Mouse (Mus musculus): ENCODE results near the gene Fam13a. TPM values are rescaled to one million over a fixed set of nuclear protein-coding genes. Genes with fewer than 3 reads are reported as not detected.
A peak's percentile ranks its signal among the peaks of the same experiment; 100 is the strongest.

Gene Fam13a
- polyA plus RNA-seq (2014; fragmentation: Nextera tagmentation; extraction: Ambion mirVana), result 1.5 and 2.1 TPM in 2 replicates

DNA sequence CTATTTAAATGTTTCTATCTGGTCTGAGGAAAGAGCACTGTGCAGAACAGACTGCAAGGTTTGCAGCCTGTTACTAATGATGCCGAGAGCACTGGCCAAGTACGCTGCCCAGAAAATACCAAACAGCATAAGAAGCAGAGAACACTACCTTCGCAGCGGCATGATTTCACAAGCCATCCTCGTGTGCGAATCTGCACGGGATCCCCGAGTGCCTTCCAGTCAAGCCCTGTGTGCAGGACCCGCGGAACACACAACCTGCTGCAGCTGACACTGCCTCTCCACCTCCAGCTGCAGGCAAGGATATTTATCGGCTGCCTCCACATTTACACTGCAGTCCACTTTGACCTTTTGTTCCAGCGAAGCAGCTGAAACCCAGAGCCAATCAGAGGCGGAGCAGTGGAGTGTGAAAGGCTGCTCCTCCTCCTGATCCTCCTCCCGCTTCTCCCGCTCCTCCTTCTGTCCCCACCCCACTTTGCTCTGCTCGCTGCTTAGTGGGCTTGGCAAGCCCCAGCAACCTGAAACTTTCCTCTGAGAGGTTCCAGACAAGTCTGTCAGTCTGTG lies at the start of gene Fam13a:
TSS of gene Fam13a (minus strand) at position 386 of the 561 bp plus-strand sequence.
- Histone ChIP-seq H3K4me1 (replicated peaks; ENCODE audit: control insufficient read depth, insufficient read depth, low read length) (no peaks in the 10 kb centered on the region), H3K9me3 (ENCODE audit: control insufficient read depth, low read length) (no peaks in the 10 kb centered on the region), H3K4me2 (peak within 1 kb of the TSS; percentile 77), H3K9ac (ENCODE audit: low read depth, low read length) (peak within 1 kb of the TSS; percentile 45; the same call in 1 of the 2 replicates), H3K27ac (ENCODE audit: low read depth, low read length) (no peak within 1 kb of the TSS), H3K27me3 (replicated peaks; ENCODE audit: control insufficient read depth, insufficient read depth, low read length) (no peaks in the 10 kb centered on the region), H3K4me3 (ENCODE audit: low read depth, low read length) (peak within 1 kb of the TSS; percentile 49), H3K36me3 (ENCODE audit: control insufficient read depth, insufficient read depth, low read length) (no peaks in the 10 kb centered on the region)
- DNase-seq (ENCODE audit: low spot score), result peak; percentile 74
- ATAC-seq (replicated peaks; ENCODE audit: low FRiP score), result peak; percentile 93
- under 1% methylated on average over 16 of the region's 16 CpGs for WGBS

DNA sequence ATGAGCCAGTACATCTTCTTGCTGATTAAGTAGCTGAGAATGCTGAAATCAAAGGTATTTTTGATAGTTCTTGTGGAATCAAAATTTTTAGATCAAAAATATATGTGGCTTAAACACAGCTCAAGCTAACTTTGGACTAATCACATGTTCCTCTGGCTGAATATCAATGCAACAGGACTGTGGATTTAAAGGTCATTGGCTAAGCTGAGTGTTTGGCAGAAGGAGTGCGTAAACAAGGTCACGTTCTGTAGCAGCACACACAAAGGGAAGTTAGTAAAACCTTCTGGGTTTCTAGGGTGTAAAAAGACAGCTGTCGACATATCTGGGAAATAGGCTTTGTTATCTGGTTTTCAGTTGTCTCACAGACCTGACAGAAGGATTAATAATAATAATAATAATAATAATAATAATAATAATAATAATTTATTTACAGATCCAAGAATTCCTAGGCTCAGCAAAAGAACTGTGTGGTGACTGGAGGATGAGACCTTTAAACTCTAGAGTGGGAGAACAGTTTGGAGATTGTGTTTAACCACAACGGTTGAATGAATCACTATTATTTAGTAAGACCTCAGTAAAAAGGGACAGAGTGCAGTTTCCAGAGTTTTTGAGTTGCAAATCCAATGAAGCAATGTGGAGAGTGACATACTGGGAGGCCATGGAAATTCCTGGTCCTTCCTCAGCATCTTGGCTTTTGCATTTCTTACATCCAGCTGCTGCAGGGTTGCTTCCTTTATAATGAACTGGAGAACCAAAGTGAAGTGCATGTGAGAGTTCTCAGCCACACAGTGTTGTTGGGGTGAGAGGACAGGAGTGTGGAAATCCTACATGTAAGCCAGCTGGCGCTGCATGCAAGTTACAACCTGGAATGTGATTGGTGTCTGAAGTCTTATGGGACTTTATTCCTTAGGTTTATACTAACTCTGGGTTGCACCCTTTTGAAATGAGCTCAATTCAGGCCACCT lies 48.0 kb upstream of the Fam13a start:
- Histone ChIP-seq H3K27ac (ENCODE audit: low read depth, low read length) (no peak overlapping the region), H3K27me3 (replicated peaks; ENCODE audit: control insufficient read depth, insufficient read depth, low read length) (no peaks in the 10 kb centered on the region), H3K4me2 (no peak overlapping the region), H3K9ac (ENCODE audit: low read depth, low read length) (no peak overlapping the region), H3K9me3 (ENCODE audit: control insufficient read depth, low read length) (no peaks in the 10 kb centered on the region), H3K4me1 (replicated peaks; ENCODE audit: control insufficient read depth, insufficient read depth, low read length) (no peaks in the 10 kb centered on the region), H3K36me3 (ENCODE audit: control insufficient read depth, insufficient read depth, low read length) (no peaks in the 10 kb centered on the region), H3K4me3 (ENCODE audit: low read depth, low read length) (no peak overlapping the region)
- DNase-seq (ENCODE audit: low spot score) (no peak), ATAC-seq (replicated peaks; ENCODE audit: low FRiP score) (no peak)
- WGBS, result 78% methylated on average over 5 of the region's 5 CpGs

DNA sequence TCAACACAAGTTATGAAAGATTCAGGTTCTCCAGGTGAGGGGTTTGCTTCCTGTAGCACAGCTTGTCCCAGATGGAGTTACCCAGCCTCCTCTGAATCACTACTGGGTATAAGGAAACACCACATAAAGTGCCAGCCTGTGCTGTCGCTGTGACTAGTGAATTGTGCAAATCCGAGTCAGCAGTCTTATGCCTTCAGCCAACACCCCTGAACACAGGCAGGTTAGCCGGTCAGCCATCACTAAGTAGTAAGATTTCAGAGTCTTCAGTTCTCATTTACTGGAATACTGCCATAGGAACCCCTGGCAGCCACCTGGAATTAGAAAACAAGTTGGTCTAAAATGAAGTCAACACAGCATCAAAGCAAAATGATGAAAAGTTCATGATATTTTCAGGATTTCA lies 47.3 kb upstream of the Fam13a start:
- no peaks in the 10 kb centered on the region for H3K27me3 ChIP-seq (replicated peaks; ENCODE audit: control insufficient read depth, insufficient read depth, low read length)
- no peak overlapping the region for H3K9ac ChIP-seq (ENCODE audit: low read depth, low read length)
- no peaks in the 10 kb centered on the region for H3K9me3 ChIP-seq (ENCODE audit: control insufficient read depth, low read length)
- no peak overlapping the region for H3K4me2 ChIP-seq
- WGBS, result 78% methylated on average over 3 of the region's 3 CpGs
- no peak overlapping the region for H3K27ac ChIP-seq (ENCODE audit: low read depth, low read length)
- DNase-seq (ENCODE audit: low spot score) (no peak), ATAC-seq (replicated peaks; ENCODE audit: low FRiP score) (no peak)
- H3K4me3 ChIP-seq (ENCODE audit: low read depth, low read length), result no peak overlapping the region
- no peaks in the 10 kb centered on the region for H3K4me1 ChIP-seq (replicated peaks; ENCODE audit: control insufficient read depth, insufficient read depth, low read length)
- H3K36me3 ChIP-seq (ENCODE audit: control insufficient read depth, insufficient read depth, low read length), result no peaks in the 10 kb centered on the region

- Histone ChIP-seq H3K36me3 (ENCODE audit: control insufficient read depth, insufficient read depth, low read length) (no peaks in the 10 kb centered on the region), H3K4me1 (replicated peaks; ENCODE audit: control insufficient read depth, insufficient read depth, low read length) (no peaks in the 10 kb centered on the region), H3K4me3 (ENCODE audit: low read depth, low read length) (no peak overlapping the region), H3K4me2 (no peak overlapping the region), H3K27me3 (replicated peaks; ENCODE audit: control insufficient read depth, insufficient read depth, low read length) (no peaks in the 10 kb centered on the region), H3K9me3 (ENCODE audit: control insufficient read depth, low read length) (no peaks in the 10 kb centered on the region), H3K27ac (ENCODE audit: low read depth, low read length) (no peak overlapping the region), H3K9ac (ENCODE audit: low read depth, low read length) (no peak overlapping the region)
- no peak for ATAC-seq (replicated peaks; ENCODE audit: low FRiP score)
- WGBS, result 90% methylated on average over 5 of the region's 5 CpGs
- no peak for DNase-seq (ENCODE audit: low spot score)
These were observed 43.8 kb upstream of the Fam13a start for GRCm38 (mm10) chr6:59068187-59068586.

DNA sequence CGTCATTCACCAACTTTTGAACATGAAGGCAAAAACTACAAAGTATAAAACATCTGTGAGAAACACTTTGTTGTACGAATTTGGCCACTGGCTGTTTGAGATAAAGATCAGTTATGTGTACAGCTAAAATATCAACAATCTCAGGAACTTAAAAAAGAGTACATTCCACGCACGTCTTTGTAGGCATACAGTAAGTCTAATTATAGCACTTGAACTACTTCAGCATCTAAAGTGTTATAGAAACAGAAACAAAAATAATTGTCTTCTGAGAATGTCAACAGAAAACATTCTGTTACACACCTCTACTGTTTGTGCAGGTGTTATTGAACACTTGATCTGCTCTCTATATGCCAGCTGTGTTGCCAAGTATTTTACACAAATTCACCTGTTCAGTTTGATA lies 40.1 kb upstream of the Fam13a start:
- Histone ChIP-seq H3K27ac (ENCODE audit: low read depth, low read length) (no peak overlapping the region), H3K4me3 (ENCODE audit: low read depth, low read length) (no peak overlapping the region), H3K36me3 (ENCODE audit: control insufficient read depth, insufficient read depth, low read length) (no peaks in the 10 kb centered on the region), H3K9me3 (ENCODE audit: control insufficient read depth, low read length) (no peaks in the 10 kb centered on the region), H3K9ac (ENCODE audit: low read depth, low read length) (no peak overlapping the region), H3K4me2 (no peak overlapping the region), H3K27me3 (replicated peaks; ENCODE audit: control insufficient read depth, insufficient read depth, low read length) (no peaks in the 10 kb centered on the region), H3K4me1 (replicated peaks; ENCODE audit: control insufficient read depth, insufficient read depth, low read length) (no peaks in the 10 kb centered on the region)
- WGBS, result 69% methylated on average over 4 of the region's 4 CpGs
- ATAC-seq (replicated peaks; ENCODE audit: low FRiP score), result no peak
- no peak for DNase-seq (ENCODE audit: low spot score)

DNA sequence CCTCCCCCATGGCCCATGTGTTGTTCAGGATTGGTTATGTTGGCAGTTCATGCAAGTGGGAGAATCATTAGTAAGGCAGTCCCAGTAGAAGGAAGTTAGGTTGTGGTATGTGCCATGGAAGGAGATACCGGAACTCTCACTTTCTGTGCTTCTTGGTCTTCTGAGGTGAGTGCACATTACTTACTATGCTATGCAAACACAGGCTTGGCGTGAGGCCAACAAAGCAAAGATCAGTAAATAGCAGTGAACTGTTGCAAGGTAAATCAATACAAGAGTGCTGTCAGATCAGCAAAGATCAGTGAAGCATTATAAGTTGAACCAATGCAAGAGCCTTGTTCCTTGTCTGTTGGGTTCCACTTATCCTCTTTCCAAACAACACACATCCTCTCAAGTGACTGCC lies 28.9 kb upstream of the Fam13a start:
- Histone ChIP-seq H3K4me2 (no peak overlapping the region), H3K4me1 (replicated peaks; ENCODE audit: control insufficient read depth, insufficient read depth, low read length) (no peaks in the 10 kb centered on the region), H3K36me3 (ENCODE audit: control insufficient read depth, insufficient read depth, low read length) (no peaks in the 10 kb centered on the region), H3K9ac (ENCODE audit: low read depth, low read length) (no peak overlapping the region), H3K27me3 (replicated peaks; ENCODE audit: control insufficient read depth, insufficient read depth, low read length) (no peaks in the 10 kb centered on the region), H3K27ac (ENCODE audit: low read depth, low read length) (no peak overlapping the region), H3K4me3 (ENCODE audit: low read depth, low read length) (no peak overlapping the region), H3K9me3 (ENCODE audit: control insufficient read depth, low read length) (no peaks in the 10 kb centered on the region)
- DNase-seq (ENCODE audit: low spot score) (no peak), ATAC-seq (replicated peaks; ENCODE audit: low FRiP score) (no peak; the same call in 1 of the 2 replicates)
- 70% methylated on average over 2 of the region's 2 CpGs for WGBS

- H3K9me3 ChIP-seq (ENCODE audit: control insufficient read depth, low read length), result no peaks in the 10 kb centered on the region
- DNase-seq (ENCODE audit: low spot score) (no peak), ATAC-seq (replicated peaks; ENCODE audit: low FRiP score) (no peak)
- no peaks in the 10 kb centered on the region for H3K27me3 ChIP-seq (replicated peaks; ENCODE audit: control insufficient read depth, insufficient read depth, low read length)
- no peak overlapping the region for H3K27ac ChIP-seq (ENCODE audit: low read depth, low read length)
- H3K4me2 ChIP-seq, result no peak overlapping the region
- no peaks in the 10 kb centered on the region for H3K36me3 ChIP-seq (ENCODE audit: control insufficient read depth, insufficient read depth, low read length)
- no peak overlapping the region for H3K9ac ChIP-seq (ENCODE audit: low read depth, low read length)
- H3K4me1 ChIP-seq (replicated peaks; ENCODE audit: control insufficient read depth, insufficient read depth, low read length), result no peaks in the 10 kb centered on the region
- H3K4me3 ChIP-seq (ENCODE audit: low read depth, low read length), result no peak overlapping the region
- WGBS, result 98% methylated on average over 1 of the region's 1 CpGs
These were observed 15.4 kb upstream of the Fam13a start for GRCm38 (mm10) chr6:59039719-59040118.

GRCm38 (mm10) chr6:59032748-59033147 lies 8.4 kb upstream of the Fam13a start:
- Histone ChIP-seq H3K9ac (ENCODE audit: low read depth, low read length) (no peak overlapping the region), H3K36me3 (ENCODE audit: control insufficient read depth, insufficient read depth, low read length) (no peaks in the 10 kb centered on the region), H3K27me3 (replicated peaks; ENCODE audit: control insufficient read depth, insufficient read depth, low read length) (no peaks in the 10 kb centered on the region), H3K9me3 (ENCODE audit: control insufficient read depth, low read length) (no peaks in the 10 kb centered on the region), H3K4me3 (ENCODE audit: low read depth, low read length) (no peak overlapping the region), H3K27ac (ENCODE audit: low read depth, low read length) (no peak overlapping the region), H3K4me2 (no peak overlapping the region), H3K4me1 (replicated peaks; ENCODE audit: control insufficient read depth, insufficient read depth, low read length) (no peaks in the 10 kb centered on the region)
- DNase-seq (ENCODE audit: low spot score), result no peak
- no peak for ATAC-seq (replicated peaks; ENCODE audit: low FRiP score)
- WGBS, result 79% methylated on average over 5 of the region's 5 CpGs

Data from liver, embryonic 11.5 days (tissue).